Mouse (Mus musculus) megakaryocyte, embryonic 14.5 days (primary cell): Measurements from ENCODE around the gene Lhb. TPM values are rescaled to one million over a fixed set of nuclear protein-coding genes. Genes with fewer than 3 reads are reported as not detected.

Experiments
- H3K27me3 ChIP-seq: replicated peaks from 2 replicates; pipeline ENCODE3; 2012; ENCODE audit warnings: inconsistent platforms
- H3K36me3 ChIP-seq: replicated peaks from 2 replicates; pipeline ENCODE3; 2012; ENCODE audit warnings: low read length, inconsistent platforms, mixed read lengths
- H3K4me1 ChIP-seq: 2 replicates; pipeline ENCODE4 v1.6.1; 2012; ENCODE audit warnings: inconsistent platforms
- H3K4me3 ChIP-seq: replicated peaks from 2 replicates; pipeline ENCODE3; 2012; ENCODE audit warnings: moderate library complexity, mild to moderate bottlenecking, inconsistent platforms
- H3K9me3 ChIP-seq: 2 replicates; pipeline ENCODE4 v1.6.1; 2012; ENCODE audit warnings: inconsistent platforms
- FLI1 ChIP-seq: IDR thresholded peaks from 2 replicates; pipeline ENCODE4 v1.6.1; 2012; ENCODE audit warnings: low read length, inconsistent platforms, mixed read lengths
- GATA1 ChIP-seq: IDR thresholded peaks from 3 replicates; pipeline ENCODE4 v1.6.1; 2012; ENCODE audit warnings: mixed read lengths, low read length, inconsistent platforms, borderline replicate concordance
- polyA plus RNA-seq: library from polyadenylated mRNA; stranded (reverse); fragments of >175 nt; gene quantifications from 2 replicates; pipeline ENCODE4 v1.2.3, GENCODE M21; 2012; ENCODE audit warnings: low replicate concordance; ENCODE audit not compliant: insufficient read depth

The Lhb gene
- polyA plus RNA-seq, 1 experiment: not detected

- Histone ChIP-seq H3K4me1 (peaks cover 45% of the 10 kb centered on the region), H3K4me3 (peak within 1 kb of the TSS; percentile 89), H3K27me3 (peaks cover 95% of the 10 kb centered on the region), H3K9me3 (no peaks in the 10 kb centered on the region), H3K36me3 (no peaks in the 10 kb centered on the region)
- TF ChIP-seq FLI1: no peak
- TF ChIP-seq GATA1: no peak
Observed at GRCm38 (mm10) chr7:45413113-45413863, 7.3 kb upstream of the Lhb start, which contains the start of gene Ntf5. Ntf5 (plus strand) TSS chr7:45413695.

- H3K27me3 ChIP-seq: peaks cover 95% of the 10 kb centered on the region
- TF ChIP-seq GATA1 (no peak), FLI1 (no peak)
- no peaks in the 10 kb centered on the region for H3K36me3 ChIP-seq
- no peaks in the 10 kb centered on the region for H3K9me3 ChIP-seq
- peaks cover 46% of the 10 kb centered on the region for H3K4me1 ChIP-seq
- H3K4me3 ChIP-seq: peak overlapping the region; percentile 89
Observed at GRCm38 (mm10) chr7:45413864-45414739, 6.5 kb upstream of the Lhb start.

- TF ChIP-seq GATA1 (no peak), FLI1 (no peak)
- Histone ChIP-seq H3K4me3 (no peak overlapping the region), H3K27me3 (peaks cover 95% of the 10 kb centered on the region), H3K4me1 (peaks cover 46% of the 10 kb centered on the region), H3K9me3 (no peaks in the 10 kb centered on the region), H3K36me3 (peaks cover under 1% of the 10 kb centered on the region)
Observed at GRCm38 (mm10) chr7:45414740-45415224, 5.8 kb upstream of the Lhb start.

- H3K4me1 ChIP-seq: peaks cover 46% of the 10 kb centered on the region
- no peak for TF ChIP-seq FLI1
- TF ChIP-seq GATA1: no peak
- peaks cover 9% of the 10 kb centered on the region for H3K36me3 ChIP-seq
- no peaks in the 10 kb centered on the region for H3K9me3 ChIP-seq
- peaks cover 86% of the 10 kb centered on the region for H3K27me3 ChIP-seq
- H3K4me3 ChIP-seq: peak overlapping the region; percentile 82
Observed at GRCm38 (mm10) chr7:45415636-45416035, 5.0 kb upstream of the Lhb start.

- Histone ChIP-seq H3K36me3 (peaks cover 33% of the 10 kb centered on the region), H3K4me1 (peaks cover 41% of the 10 kb centered on the region), H3K4me3 (no peak overlapping the region), H3K27me3 (peaks cover 66% of the 10 kb centered on the region), H3K9me3 (no peaks in the 10 kb centered on the region)
- TF ChIP-seq GATA1 (no peak), FLI1 (no peak)
Observed at GRCm38 (mm10) chr7:45417962-45418492, 2.6 kb upstream of the Lhb start.

- Histone ChIP-seq H3K4me1 (peaks cover 21% of the 10 kb centered on the region), H3K27me3 (peaks cover 46% of the 10 kb centered on the region), H3K36me3 (peaks cover 53% of the 10 kb centered on the region), H3K9me3 (no peaks in the 10 kb centered on the region), H3K4me3 (no peak overlapping the region)
- no peak for TF ChIP-seq GATA1
- no peak for TF ChIP-seq FLI1
Observed at GRCm38 (mm10) chr7:45419859-45420614, 583 bp upstream of the Lhb start.

- Histone ChIP-seq H3K4me1 (peaks cover 12% of the 10 kb centered on the region), H3K4me3 (no peak overlapping the region), H3K27me3 (peaks cover 34% of the 10 kb centered on the region), H3K9me3 (no peaks in the 10 kb centered on the region), H3K36me3 (peaks cover 64% of the 10 kb centered on the region)
- no peak for TF ChIP-seq GATA1
- TF ChIP-seq FLI1: no peak
Observed at GRCm38 (mm10) chr7:45421194-45421593, 574 bp downstream of the Lhb start.

- TF ChIP-seq GATA1: no peak
- no peak for TF ChIP-seq FLI1
- H3K27me3 ChIP-seq: no peaks in the 10 kb centered on the region
- peaks cover 27% of the 10 kb centered on the region for H3K4me1 ChIP-seq
- no peaks in the 10 kb centered on the region for H3K9me3 ChIP-seq
- peaks cover 98% of the 10 kb centered on the region for H3K36me3 ChIP-seq
- no peak overlapping the region for H3K4me3 ChIP-seq
Observed at GRCm38 (mm10) chr7:45426556-45426955, 5.9 kb downstream of the Lhb start.

GRCm38 (mm10) chr7:45433835-45434202, 13.2 kb downstream of the Lhb start:
- TF ChIP-seq GATA1: no peak
- 0 out of 2 replicates have a peak, but pooled peaks have one; percentile 20 for TF ChIP-seq FLI1
- Histone ChIP-seq H3K36me3 (peaks cover 67% of the 10 kb centered on the region), H3K4me1 (peaks cover 78% of the 10 kb centered on the region)

More at GRCm38 (mm10) chr7:45433835-45434202, 13.2 kb downstream of the Lhb start:
- H3K4me3 ChIP-seq: peak overlapping the region; percentile 99
- H3K27me3 ChIP-seq: no peaks in the 10 kb centered on the region
- no peaks in the 10 kb centered on the region for H3K9me3 ChIP-seq
